Mouse (Mus musculus): ENCODE measurements at regions not wholly inside any gene's neighbourhood (a gene's known extent, or its start where the extent isn't known, plus 50 kb on each side); places are given as distances from the start of the nearest gene placed in this dataset.

DNA sequence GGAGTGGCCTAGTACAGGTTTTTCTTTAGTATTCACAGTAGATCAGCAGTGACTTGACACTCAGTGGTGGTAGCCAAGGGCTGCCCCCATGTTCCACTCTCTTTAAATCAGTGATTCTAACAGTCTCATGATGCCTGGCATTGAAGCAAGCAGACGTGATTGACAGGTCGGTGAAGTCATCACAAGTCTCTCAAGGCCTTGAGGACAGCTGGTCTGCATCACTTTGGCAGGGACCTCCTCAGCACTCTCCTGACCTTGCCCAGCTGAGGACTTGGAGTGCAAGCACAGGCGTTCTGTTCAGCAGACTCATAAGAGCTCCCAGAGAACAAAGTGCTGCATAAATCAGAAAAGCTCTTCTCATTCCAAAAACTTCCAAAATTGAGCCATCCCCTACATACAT, 285.4 kb upstream of the Klf3 start:
- TF ChIP-seq CTCF (IDR thresholded peaks at IDR 0.05; ENCODE audit: extremely low read depth, insufficient read depth, low read length) = no peak
- TF ChIP-seq POLR2A (IDR thresholded peaks at IDR 0.05; ENCODE audit: extremely low read depth, insufficient read depth, low read length) = no peak
